Mouse (Mus musculus): ENCODE results near the gene Plcb4. TPM values are rescaled to one million over a fixed set of nuclear protein-coding genes. Genes with fewer than 3 reads are reported as not detected.

Plcb4 gene
- polyA plus RNA-seq, 1 experiment from 2014 or later: 11.0 TPM

DNA sequence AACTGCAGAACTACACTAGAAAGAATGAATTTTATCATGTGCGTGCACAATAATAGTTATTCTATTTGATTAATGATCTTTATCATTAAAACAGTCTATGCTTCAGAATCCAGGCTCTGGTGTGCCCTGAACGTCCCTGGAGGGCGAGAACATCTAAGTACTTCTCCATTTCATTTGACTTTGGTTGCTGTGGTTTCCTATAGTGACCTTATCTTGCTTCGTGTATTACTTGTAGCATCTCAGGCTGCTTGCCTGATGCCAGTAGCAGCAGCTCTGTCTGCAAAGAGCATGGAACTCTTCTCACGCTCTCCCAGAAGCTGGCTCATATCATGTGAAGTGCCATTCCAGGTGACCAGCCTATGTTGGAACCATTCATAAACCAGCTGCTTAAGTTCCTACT is 137.9 kb downstream of the Plcb4 start:
- Histone ChIP-seq H3K27me3 (ENCODE audit: control insufficient read depth, insufficient read depth, low read length) (no peaks in the 10 kb centered on the region), H3K27ac (replicated peaks; ENCODE audit: low read depth, low read length) (no peak overlapping the region), H3K4me3 (ENCODE audit: low read depth, low read length) (no peak overlapping the region), H3K4me1 (ENCODE audit: control insufficient read depth, insufficient read depth, low read length) (no peaks in the 10 kb centered on the region; the same call in 1 of the 2 replicates), H3K4me2 (ENCODE audit: low read depth, low read length) (no peak overlapping the region), H3K9me3 (replicated peaks; ENCODE audit: control insufficient read depth, low read length) (no peaks in the 10 kb centered on the region), H3K36me3 (replicated peaks; ENCODE audit: control insufficient read depth, insufficient read depth, low read depth, low read length) (no peaks in the 10 kb centered on the region), H3K9ac (replicated peaks; ENCODE audit: low read length) (no peak overlapping the region)
- WGBS: 93% methylated on average over 5 of the region's 5 CpGs
- no peak for DNase-seq (ENCODE audit: low spot score)
- ATAC-seq (replicated peaks; ENCODE audit: insufficient number of reproducible peaks, low FRiP score, low TSS enrichment, low read depth): no peak

DNA sequence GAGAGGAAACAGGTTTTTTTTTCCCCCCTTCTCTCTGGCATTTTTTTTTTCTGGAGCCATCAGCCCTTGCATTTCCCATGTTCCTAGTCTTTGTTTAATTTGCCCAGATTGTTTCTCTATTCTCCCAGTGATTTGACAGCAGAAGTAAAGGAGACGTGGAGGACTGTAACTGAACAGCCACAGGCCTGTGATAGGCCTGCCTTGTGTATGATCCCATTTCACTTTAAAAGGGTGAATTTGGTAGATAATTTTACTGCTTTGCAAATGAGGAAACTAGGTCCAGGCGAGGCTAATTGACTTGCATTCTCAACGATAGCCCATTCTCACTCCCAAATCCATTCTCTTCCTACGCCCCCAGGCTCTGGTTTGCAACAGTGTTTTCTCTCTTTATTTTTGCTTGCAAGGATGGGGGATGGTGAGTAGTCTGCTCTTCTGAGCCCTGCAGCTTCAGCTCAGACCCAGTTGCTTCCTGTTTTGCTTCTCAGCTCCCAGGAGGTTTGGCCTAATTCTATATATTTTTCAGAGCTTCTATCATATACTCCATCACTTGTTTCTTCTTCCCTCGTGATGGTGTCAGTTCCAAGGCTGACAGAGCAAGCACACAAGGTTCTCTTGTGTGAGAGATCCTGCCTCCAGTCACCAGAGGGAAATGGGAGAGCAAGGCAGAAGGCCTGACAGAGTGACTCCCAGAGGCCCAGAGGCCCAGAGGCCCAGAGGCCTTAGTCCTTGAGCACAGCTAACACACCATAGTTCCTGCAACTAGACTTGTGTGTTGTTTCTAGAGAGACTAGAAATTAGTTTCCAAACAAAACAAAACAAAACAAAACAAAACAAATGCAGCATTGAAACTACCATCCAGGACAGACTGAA is 139.1 kb downstream of the Plcb4 start:
- Histone ChIP-seq H3K9ac (replicated peaks; ENCODE audit: low read length) (no peak overlapping the region), H3K27ac (replicated peaks; ENCODE audit: low read depth, low read length) (peak overlapping the region; percentile 35; the same call in 1 of the 2 replicates), H3K4me2 (ENCODE audit: low read depth, low read length) (no peak overlapping the region), H3K9me3 (replicated peaks; ENCODE audit: control insufficient read depth, low read length) (no peaks in the 10 kb centered on the region), H3K27me3 (ENCODE audit: control insufficient read depth, insufficient read depth, low read length) (no peaks in the 10 kb centered on the region), H3K4me1 (ENCODE audit: control insufficient read depth, insufficient read depth, low read length) (no peaks in the 10 kb centered on the region; the same call in 1 of the 2 replicates), H3K4me3 (ENCODE audit: low read depth, low read length) (no peak overlapping the region), H3K36me3 (replicated peaks; ENCODE audit: control insufficient read depth, insufficient read depth, low read depth, low read length) (no peaks in the 10 kb centered on the region)
- DNase-seq (ENCODE audit: low spot score) (peak; percentile 35), ATAC-seq (replicated peaks; ENCODE audit: insufficient number of reproducible peaks, low FRiP score, low TSS enrichment, low read depth) (no peak)
- WGBS: 14% methylated on average over 5 of the region's 5 CpGs

DNA sequence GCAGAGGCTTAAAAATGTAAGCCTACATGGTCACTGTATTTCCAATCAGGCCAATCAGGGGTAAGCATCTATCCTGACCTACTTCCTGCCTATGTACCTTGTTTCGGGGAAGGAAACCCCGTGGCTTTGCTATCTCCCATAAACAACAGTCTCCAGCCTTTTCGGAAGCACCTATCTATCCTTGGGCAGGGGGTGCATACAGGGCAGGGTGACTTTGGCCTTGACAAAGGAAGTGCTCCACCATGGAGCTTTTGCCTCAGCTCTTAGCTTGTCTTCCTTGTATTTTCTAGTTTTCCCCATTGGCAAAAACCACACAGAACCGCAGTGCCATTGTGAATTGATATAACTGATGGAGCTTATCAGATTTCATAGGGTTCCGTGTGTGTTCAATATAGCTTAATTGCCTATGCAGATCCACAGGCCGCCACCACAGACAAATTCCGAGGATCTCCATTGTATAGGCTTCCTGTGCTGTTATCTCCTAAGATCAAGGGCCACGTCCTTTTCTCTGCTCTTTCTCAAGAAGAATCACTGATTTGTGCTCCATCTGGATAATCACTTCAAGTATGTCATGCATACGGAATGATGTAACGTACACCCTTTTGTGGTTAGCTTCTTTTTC is 140.4 kb downstream of the Plcb4 start:
- no peak for ATAC-seq (replicated peaks; ENCODE audit: insufficient number of reproducible peaks, low FRiP score, low TSS enrichment, low read depth)
- no peaks in the 10 kb centered on the region; the same call in 1 of the 2 replicates for H3K4me1 ChIP-seq (ENCODE audit: control insufficient read depth, insufficient read depth, low read length)
- H3K27ac ChIP-seq (replicated peaks; ENCODE audit: low read depth, low read length): no peak overlapping the region
- no peak overlapping the region for H3K4me3 ChIP-seq (ENCODE audit: low read depth, low read length)
- no peaks in the 10 kb centered on the region for H3K9me3 ChIP-seq (replicated peaks; ENCODE audit: control insufficient read depth, low read length)
- H3K9ac ChIP-seq (replicated peaks; ENCODE audit: low read length): no peak overlapping the region
- WGBS: 78% methylated on average over 10 of the region's 10 CpGs
- no peak for DNase-seq (ENCODE audit: low spot score)
- H3K4me2 ChIP-seq (ENCODE audit: low read depth, low read length): no peak overlapping the region
- H3K27me3 ChIP-seq (ENCODE audit: control insufficient read depth, insufficient read depth, low read length): no peaks in the 10 kb centered on the region
- no peaks in the 10 kb centered on the region for H3K36me3 ChIP-seq (replicated peaks; ENCODE audit: control insufficient read depth, insufficient read depth, low read depth, low read length)

- H3K4me3 ChIP-seq (ENCODE audit: low read depth, low read length): no peak overlapping the region
- 85% methylated on average over 6 of the region's 6 CpGs for WGBS
- H3K4me2 ChIP-seq (ENCODE audit: low read depth, low read length): no peak overlapping the region
- no peaks in the 10 kb centered on the region for H3K36me3 ChIP-seq (replicated peaks; ENCODE audit: control insufficient read depth, insufficient read depth, low read depth, low read length)
- no peak for ATAC-seq (replicated peaks; ENCODE audit: insufficient number of reproducible peaks, low FRiP score, low TSS enrichment, low read depth)
- DNase-seq (ENCODE audit: low spot score): no peak
- no peaks in the 10 kb centered on the region for H3K27me3 ChIP-seq (ENCODE audit: control insufficient read depth, insufficient read depth, low read length)
- H3K9me3 ChIP-seq (replicated peaks; ENCODE audit: control insufficient read depth, low read length): no peaks in the 10 kb centered on the region
- no peak overlapping the region for H3K9ac ChIP-seq (replicated peaks; ENCODE audit: low read length)
- no peaks in the 10 kb centered on the region; the same call in 1 of the 2 replicates for H3K4me1 ChIP-seq (ENCODE audit: control insufficient read depth, insufficient read depth, low read length)
- no peak overlapping the region for H3K27ac ChIP-seq (replicated peaks; ENCODE audit: low read depth, low read length)
Observed at GRCm38 (mm10) chr2:135800385-135800784, 141.6 kb downstream of the Plcb4 start.

DNA sequence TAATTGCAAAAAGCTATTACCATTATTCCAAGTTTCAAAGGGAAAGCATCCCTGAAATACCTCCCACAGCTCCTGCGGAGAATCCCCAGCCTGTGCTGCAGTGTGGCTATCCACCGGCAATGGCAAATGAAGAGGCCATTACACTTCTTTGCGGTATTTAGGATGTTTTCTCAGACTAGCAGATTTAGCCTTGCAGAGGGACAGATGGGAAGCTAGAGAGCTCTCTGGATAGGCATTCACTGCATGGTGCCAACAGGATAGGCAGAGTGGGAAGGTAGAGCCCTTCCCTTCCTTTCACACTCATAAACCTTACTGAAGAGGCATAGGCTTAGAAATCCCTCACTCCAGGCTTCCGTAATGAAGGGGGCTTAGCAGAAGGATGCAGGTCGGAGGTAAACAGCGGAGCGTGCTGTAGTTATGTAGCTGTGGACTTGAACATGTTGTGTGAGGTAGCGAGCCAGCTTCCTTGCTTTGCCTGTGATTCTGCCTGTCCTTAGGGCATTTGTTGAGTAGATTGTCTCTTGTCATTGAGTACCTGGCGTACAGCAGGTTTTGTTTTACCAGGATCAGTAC is 144.2 kb downstream of the Plcb4 start:
- no peak overlapping the region for H3K9ac ChIP-seq (replicated peaks; ENCODE audit: low read length)
- no peaks in the 10 kb centered on the region for H3K27me3 ChIP-seq (ENCODE audit: control insufficient read depth, insufficient read depth, low read length)
- H3K4me2 ChIP-seq (ENCODE audit: low read depth, low read length): no peak overlapping the region
- no peak overlapping the region for H3K4me3 ChIP-seq (ENCODE audit: low read depth, low read length)
- H3K36me3 ChIP-seq (replicated peaks; ENCODE audit: control insufficient read depth, insufficient read depth, low read depth, low read length): no peaks in the 10 kb centered on the region
- ATAC-seq (replicated peaks; ENCODE audit: insufficient number of reproducible peaks, low FRiP score, low TSS enrichment, low read depth) (no peak), DNase-seq (ENCODE audit: low spot score) (no peak)
- no peaks in the 10 kb centered on the region; the same call in 1 of the 2 replicates for H3K4me1 ChIP-seq (ENCODE audit: control insufficient read depth, insufficient read depth, low read length)
- H3K9me3 ChIP-seq (replicated peaks; ENCODE audit: control insufficient read depth, low read length): no peaks in the 10 kb centered on the region
- WGBS: 84% methylated on average over 9 of the region's 9 CpGs
- H3K27ac ChIP-seq (replicated peaks; ENCODE audit: low read depth, low read length): no peak overlapping the region

GRCm38 (mm10) chr2:135805748-135806685 is 147.2 kb downstream of the Plcb4 start:
- ATAC-seq (replicated peaks; ENCODE audit: insufficient number of reproducible peaks, low FRiP score, low TSS enrichment, low read depth) (no peak), DNase-seq (ENCODE audit: low spot score) (no peak)
- H3K9ac ChIP-seq (replicated peaks; ENCODE audit: low read length): no peak overlapping the region
- no peak overlapping the region for H3K27ac ChIP-seq (replicated peaks; ENCODE audit: low read depth, low read length)
- H3K27me3 ChIP-seq (ENCODE audit: control insufficient read depth, insufficient read depth, low read length): no peaks in the 10 kb centered on the region
- WGBS: 90% methylated on average over 15 of the region's 15 CpGs
- H3K9me3 ChIP-seq (replicated peaks; ENCODE audit: control insufficient read depth, low read length): no peaks in the 10 kb centered on the region
- H3K4me2 ChIP-seq (ENCODE audit: low read depth, low read length): no peak overlapping the region
- no peaks in the 10 kb centered on the region for H3K36me3 ChIP-seq (replicated peaks; ENCODE audit: control insufficient read depth, insufficient read depth, low read depth, low read length)
- no peaks in the 10 kb centered on the region for H3K4me1 ChIP-seq (ENCODE audit: control insufficient read depth, insufficient read depth, low read length)
- H3K4me3 ChIP-seq (ENCODE audit: low read depth, low read length): no peak overlapping the region

DNA sequence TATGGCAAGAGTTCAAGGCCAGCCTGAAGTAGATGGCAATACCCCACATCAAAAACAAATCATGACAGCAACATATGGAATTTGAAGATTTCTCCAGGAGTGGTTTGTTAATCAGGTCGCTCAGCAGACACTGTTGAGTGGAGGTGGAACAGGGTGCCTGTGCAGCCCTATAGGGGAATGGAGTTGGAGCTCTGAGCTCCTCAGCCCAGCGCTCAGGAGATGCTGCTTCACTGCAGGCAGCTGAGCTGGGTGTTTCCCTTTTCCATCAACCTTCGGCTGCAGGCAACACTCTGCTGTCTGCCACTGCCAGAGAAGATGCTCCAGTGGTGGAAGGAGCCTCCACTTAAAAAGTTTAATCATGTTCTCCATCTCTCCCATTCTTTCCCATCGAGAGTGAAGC is 149.5 kb downstream of the Plcb4 start:
- no peaks in the 10 kb centered on the region for H3K4me1 ChIP-seq (ENCODE audit: control insufficient read depth, insufficient read depth, low read length)
- no peaks in the 10 kb centered on the region for H3K36me3 ChIP-seq (replicated peaks; ENCODE audit: control insufficient read depth, insufficient read depth, low read depth, low read length)
- no peak overlapping the region for H3K9ac ChIP-seq (replicated peaks; ENCODE audit: low read length)
- no peaks in the 10 kb centered on the region for H3K9me3 ChIP-seq (replicated peaks; ENCODE audit: control insufficient read depth, low read length)
- H3K27ac ChIP-seq (replicated peaks; ENCODE audit: low read depth, low read length): no peak overlapping the region
- no peak overlapping the region for H3K4me2 ChIP-seq (ENCODE audit: low read depth, low read length)
- no peak overlapping the region for H3K4me3 ChIP-seq (ENCODE audit: low read depth, low read length)
- 84% methylated on average over 4 of the region's 4 CpGs for WGBS
- no peak for DNase-seq (ENCODE audit: low spot score)
- H3K27me3 ChIP-seq (ENCODE audit: control insufficient read depth, insufficient read depth, low read length): no peaks in the 10 kb centered on the region
- ATAC-seq (replicated peaks; ENCODE audit: insufficient number of reproducible peaks, low FRiP score, low TSS enrichment, low read depth): no peak

All from embryonic facial prominence, embryonic 11.5 days (tissue).